Mouse (Mus musculus) heart, postnatal 0 days (tissue): ENCODE results near the gene Dnah3.

Source experiments
- CTCF ChIP-seq: IDR thresholded peaks from 2 replicates; pipeline ENCODE4 v1.5.1; 2016; ENCODE audit warnings: antibody characterized with exemption, control low read depth, low read depth
- EP300 ChIP-seq: IDR thresholded peaks from 2 replicates; pipeline ENCODE4 v1.6.1; 2016; ENCODE audit warnings: antibody characterized with exemption, low read depth

GRCm38 (mm10) chr7:120028669-120029068, 66.4 kb downstream of the Dnah3 start:
- TF ChIP-seq EP300 (no peak), CTCF (no peak)
